Mouse (Mus musculus): ENCODE results near the gene Meis3.

The Meis3 gene

GRCm38 (mm10) chr7:16174597-16175541, at the start of gene Meis3:
Gene Meis3, plus strand, starts transcription at chr7:16175090.
- no peak for DNase-seq (ENCODE audit: extremely low spot score, low read depth, low spot score)

- no peak for DNase-seq (ENCODE audit: extremely low spot score, low read depth, low spot score)
These were observed 49.1 kb upstream of the Meis3 start for GRCm38 (mm10) chr7:16125829-16126228.

- no peak for DNase-seq (ENCODE audit: extremely low spot score, low read depth, low spot score)
These were observed 46.5 kb upstream of the Meis3 start for GRCm38 (mm10) chr7:16128344-16128743.

- DNase-seq (ENCODE audit: extremely low spot score, low read depth, low spot score): no peak
These were observed 46.0 kb upstream of the Meis3 start for GRCm38 (mm10) chr7:16128899-16129298.

GRCm38 (mm10) chr7:16129421-16129845, 45.5 kb upstream of the Meis3 start, which contains the start of gene Slc8a2:
Gene Slc8a2, plus strand, starts transcription at chr7:16129826.
- no peak for DNase-seq (ENCODE audit: extremely low spot score, low read depth, low spot score)

- DNase-seq (ENCODE audit: extremely low spot score, low read depth, low spot score): no peak
These were observed 44.8 kb upstream of the Meis3 start for GRCm38 (mm10) chr7:16129846-16130691.

- no peak for DNase-seq (ENCODE audit: extremely low spot score, low read depth, low spot score)
These were observed 43.8 kb upstream of the Meis3 start for GRCm38 (mm10) chr7:16130956-16131634.

- DNase-seq (ENCODE audit: extremely low spot score, low read depth, low spot score): no peak
These were observed 42.7 kb upstream of the Meis3 start for GRCm38 (mm10) chr7:16132161-16132581.

GRCm38 (mm10) chr7:16132926-16133325, 42.0 kb upstream of the Meis3 start:
- no peak for DNase-seq (ENCODE audit: extremely low spot score, low read depth, low spot score)

- no peak for DNase-seq (ENCODE audit: extremely low spot score, low read depth, low spot score)
These were observed 41.2 kb upstream of the Meis3 start for GRCm38 (mm10) chr7:16133691-16134090.

GRCm38 (mm10) chr7:16134951-16135392, 39.9 kb upstream of the Meis3 start:
- DNase-seq (ENCODE audit: extremely low spot score, low read depth, low spot score): no peak

- DNase-seq (ENCODE audit: extremely low spot score, low read depth, low spot score): no peak
These were observed 28.1 kb upstream of the Meis3 start for GRCm38 (mm10) chr7:16146489-16147410.

- peak; percentile 16 for DNase-seq (ENCODE audit: extremely low spot score, low read depth, low spot score)
These were observed 27.2 kb upstream of the Meis3 start for GRCm38 (mm10) chr7:16147643-16148042.

GRCm38 (mm10) chr7:16149241-16149640, 25.6 kb upstream of the Meis3 start:
- no peak for DNase-seq (ENCODE audit: extremely low spot score, low read depth, low spot score)

- no peak for DNase-seq (ENCODE audit: extremely low spot score, low read depth, low spot score)
These were observed 24.4 kb upstream of the Meis3 start for GRCm38 (mm10) chr7:16150191-16151145.

- DNase-seq (ENCODE audit: extremely low spot score, low read depth, low spot score): no peak
These were observed 21.4 kb upstream of the Meis3 start for GRCm38 (mm10) chr7:16153522-16153921.

GRCm38 (mm10) chr7:16155132-16155872, 19.6 kb upstream of the Meis3 start:
- no peak for DNase-seq (ENCODE audit: extremely low spot score, low read depth, low spot score)

GRCm38 (mm10) chr7:16156105-16156714, 18.7 kb upstream of the Meis3 start:
- no peak for DNase-seq (ENCODE audit: extremely low spot score, low read depth, low spot score)
